Mouse (Mus musculus) megakaryocyte, adult 5-6 weeks (primary cell): Measurements from ENCODE around the gene Garem2. TPM values are rescaled to one million over a fixed set of nuclear protein-coding genes. Genes with fewer than 3 reads are reported as not detected.
A peak's percentile ranks its signal among the peaks of the same experiment; 100 is the strongest.

Experiments
- ATAC-seq: 2 replicates; pipeline ENCODE4 v1.8.0; 2016; ENCODE audit warnings: mild to moderate bottlenecking, inconsistent platforms; ENCODE audit not compliant: poor library complexity, severe bottlenecking
- total RNA-seq, 2 experiments: library from RNA; stranded (forward) in 1 of 2; stranded (reverse) in 1 of 2; fragments of 153-499, 151-499 nt in 1 of 2; fragments of 221-1000, 200-1000 nt in 1 of 2; gene quantifications; 2 replicates each; pipeline versions ENCODE4 v1.2.3 to v1.2.4; 2015 to 2017

Garem2 gene
- total RNA-seq, 2 experiments from 2014 or later: not detected

GRCm38 (mm10) chr5:30111126-30111525 is 6.2 kb downstream of the Garem2 start:
- ATAC-seq: no peak

- no peak for ATAC-seq
These were observed 6.8 kb downstream of the Garem2 start for GRCm38 (mm10) chr5:30111771-30112170.

- no peak for ATAC-seq
These were observed 7.6 kb downstream of the Garem2 start for GRCm38 (mm10) chr5:30112533-30113068.

GRCm38 (mm10) chr5:30113881-30114760 is 9.2 kb downstream of the Garem2 start:
- ATAC-seq: peak; percentile 86

- no peak for ATAC-seq
These were observed 9.8 kb downstream of the Garem2 start for GRCm38 (mm10) chr5:30114761-30115140.

- no peak for ATAC-seq
These were observed 10.8 kb downstream of the Garem2 start for GRCm38 (mm10) chr5:30115718-30116117.

GRCm38 (mm10) chr5:30118018-30118417 is 13.1 kb downstream of the Garem2 start:
- no peak for ATAC-seq

- ATAC-seq: no peak
These were observed 14.2 kb downstream of the Garem2 start for GRCm38 (mm10) chr5:30119163-30119562.

- no peak for ATAC-seq
These were observed 15.1 kb downstream of the Garem2 start for GRCm38 (mm10) chr5:30120106-30120505.

- ATAC-seq: no peak
These were observed 17.5 kb downstream of the Garem2 start for GRCm38 (mm10) chr5:30122481-30122880.

- peak; percentile 75 for ATAC-seq
These were observed 20.6 kb downstream of the Garem2 start for GRCm38 (mm10) chr5:30125587-30125986.

GRCm38 (mm10) chr5:30126756-30127155 is 21.8 kb downstream of the Garem2 start:
- ATAC-seq: no peak

- ATAC-seq: no peak
These were observed 23.1 kb downstream of the Garem2 start for GRCm38 (mm10) chr5:30127921-30128597.

- no peak for ATAC-seq
These were observed 23.7 kb downstream of the Garem2 start for GRCm38 (mm10) chr5:30128680-30129079.

- ATAC-seq: no peak
These were observed 26.3 kb downstream of the Garem2 start for GRCm38 (mm10) chr5:30131246-30131645.

GRCm38 (mm10) chr5:30132173-30132572 is 27.2 kb downstream of the Garem2 start:
- ATAC-seq: peak; percentile 91

- no peak for ATAC-seq
These were observed 30.8 kb downstream of the Garem2 start for GRCm38 (mm10) chr5:30135711-30136231.

- ATAC-seq: no peak
These were observed 32.3 kb downstream of the Garem2 start for GRCm38 (mm10) chr5:30137271-30137670.

GRCm38 (mm10) chr5:30138193-30138592 is 33.2 kb downstream of the Garem2 start:
- no peak for ATAC-seq

GRCm38 (mm10) chr5:30146526-30146925 is 41.6 kb downstream of the Garem2 start:
- no peak for ATAC-seq

GRCm38 (mm10) chr5:30148133-30148920 is 43.4 kb downstream of the Garem2 start:
- ATAC-seq: 0 out of 2 replicates have a peak, but pooled peaks have one; percentile 30
